Mouse (Mus musculus): Measurements from ENCODE around the gene Hdac4. TPM values are rescaled to one million over a fixed set of nuclear protein-coding genes. Genes with fewer than 3 reads are reported as not detected.

Gene Hdac4
- polyA plus RNA-seq, 1 experiment from 2014 or later = 20.8 TPM

- Histone ChIP-seq H3K27me3 (replicated peaks; ENCODE audit: low read depth, poor library complexity, severe bottlenecking) (no peaks in the 10 kb centered on the region), H3K36me3 (replicated peaks) (peaks cover 95% of the 10 kb centered on the region), H3K27ac (replicated peaks) (no peak overlapping the region; the same call in 1 of the 2 replicates), H3K9me3 (no peaks in the 10 kb centered on the region), H3K4me1 (no peaks in the 10 kb centered on the region), H3K4me3 (no peak overlapping the region)
- no peak for DNase-seq (ENCODE audit: low spot score)
- WGBS = 90% methylated on average over 8 of the region's 8 CpGs
Measured at GRCm38 (mm10) chr1:91984507-91984906, 211.0 kb downstream of the Hdac4 start.

GRCm38 (mm10) chr1:91981381-91981780 is 214.1 kb downstream of the Hdac4 start:
- H3K27ac ChIP-seq (replicated peaks) = no peak overlapping the region
- 82% methylated on average over 1 of the region's 1 CpGs for WGBS
- no peak overlapping the region for H3K4me3 ChIP-seq
- peaks cover 89% of the 10 kb centered on the region for H3K36me3 ChIP-seq (replicated peaks)
- H3K4me1 ChIP-seq = peaks cover 7% of the 10 kb centered on the region; the same call in 1 of the 2 replicates
- H3K27me3 ChIP-seq (replicated peaks; ENCODE audit: low read depth, poor library complexity, severe bottlenecking) = no peaks in the 10 kb centered on the region
- DNase-seq (ENCODE audit: low spot score) = no peak
- H3K9me3 ChIP-seq = no peaks in the 10 kb centered on the region

GRCm38 (mm10) chr1:91978443-91978842 is 217.1 kb downstream of the Hdac4 start:
- H3K4me3 ChIP-seq = no peak overlapping the region
- no peak overlapping the region for H3K27ac ChIP-seq (replicated peaks)
- peaks cover 91% of the 10 kb centered on the region for H3K36me3 ChIP-seq (replicated peaks)
- DNase-seq (ENCODE audit: low spot score) = peak; percentile 32
- no peaks in the 10 kb centered on the region for H3K9me3 ChIP-seq
- WGBS = 70% methylated on average over 3 of the region's 3 CpGs
- H3K27me3 ChIP-seq (replicated peaks; ENCODE audit: low read depth, poor library complexity, severe bottlenecking) = no peaks in the 10 kb centered on the region
- H3K4me1 ChIP-seq = peaks cover 7% of the 10 kb centered on the region; the same call in 1 of the 2 replicates

GRCm38 (mm10) chr1:91968710-91969379 is 226.7 kb downstream of the Hdac4 start:
- H3K4me3 ChIP-seq = no peak overlapping the region
- H3K4me1 ChIP-seq = peaks cover 32% of the 10 kb centered on the region
- WGBS = 54% methylated on average over 5 of the region's 5 CpGs
- no peaks in the 10 kb centered on the region for H3K27me3 ChIP-seq (replicated peaks; ENCODE audit: low read depth, poor library complexity, severe bottlenecking)
- H3K27ac ChIP-seq (replicated peaks) = peak overlapping the region; percentile 71
- peak; percentile 83 for DNase-seq (ENCODE audit: low spot score)
- peaks cover 92% of the 10 kb centered on the region for H3K36me3 ChIP-seq (replicated peaks)
- no peaks in the 10 kb centered on the region for H3K9me3 ChIP-seq

GRCm38 (mm10) chr1:91967041-91967440 is 228.5 kb downstream of the Hdac4 start:
- H3K36me3 ChIP-seq (replicated peaks) = peaks cover 77% of the 10 kb centered on the region
- H3K4me1 ChIP-seq = peaks cover 50% of the 10 kb centered on the region
- 88% methylated on average over 1 of the region's 1 CpGs for whole genome bisulfite sequencing
- H3K27ac ChIP-seq (replicated peaks) = no peak overlapping the region
- no peaks in the 10 kb centered on the region for H3K9me3 ChIP-seq
- no peak for DNase-seq (ENCODE audit: low spot score)
- no peaks in the 10 kb centered on the region for H3K27me3 ChIP-seq (replicated peaks; ENCODE audit: low read depth, poor library complexity, severe bottlenecking)
- H3K4me3 ChIP-seq = no peak overlapping the region

- no peaks in the 10 kb centered on the region for H3K9me3 ChIP-seq
- peak; percentile 70 for DNase-seq (ENCODE audit: low spot score)
- H3K4me1 ChIP-seq = peaks cover 66% of the 10 kb centered on the region
- H3K4me3 ChIP-seq = no peak overlapping the region
- no peaks in the 10 kb centered on the region for H3K27me3 ChIP-seq (replicated peaks; ENCODE audit: low read depth, poor library complexity, severe bottlenecking)
- peaks cover 72% of the 10 kb centered on the region for H3K36me3 ChIP-seq (replicated peaks)
- 50% methylated on average over 9 of the region's 9 CpGs for WGBS
- H3K27ac ChIP-seq (replicated peaks) = peak overlapping the region; percentile 85
Measured at GRCm38 (mm10) chr1:91964486-91965335, 230.8 kb downstream of the Hdac4 start.

- no peaks in the 10 kb centered on the region for H3K27me3 ChIP-seq (replicated peaks; ENCODE audit: low read depth, poor library complexity, severe bottlenecking)
- peak; percentile 68 for DNase-seq (ENCODE audit: low spot score)
- peak overlapping the region; percentile 85 for H3K27ac ChIP-seq (replicated peaks)
- no peak overlapping the region for H3K4me3 ChIP-seq
- peaks cover 63% of the 10 kb centered on the region for H3K4me1 ChIP-seq
- H3K9me3 ChIP-seq = no peaks in the 10 kb centered on the region
- 56% methylated on average over 1 of the region's 1 CpGs for WGBS
- peaks cover 76% of the 10 kb centered on the region for H3K36me3 ChIP-seq (replicated peaks)
Measured at GRCm38 (mm10) chr1:91962256-91962655, 233.2 kb downstream of the Hdac4 start.

- Histone ChIP-seq H3K27me3 (replicated peaks; ENCODE audit: low read depth, poor library complexity, severe bottlenecking) (no peaks in the 10 kb centered on the region), H3K9me3 (no peaks in the 10 kb centered on the region), H3K4me3 (no peak overlapping the region), H3K27ac (replicated peaks) (peak overlapping the region; percentile 40; the same call in 1 of the 2 replicates), H3K36me3 (replicated peaks) (peaks cover 75% of the 10 kb centered on the region), H3K4me1 (peaks cover 66% of the 10 kb centered on the region)
- 57% methylated on average over 8 of the region's 8 CpGs for WGBS
- no peak for DNase-seq (ENCODE audit: low spot score)
Measured at GRCm38 (mm10) chr1:91961231-91961630, 234.3 kb downstream of the Hdac4 start.

- H3K27ac ChIP-seq (replicated peaks) = no peak overlapping the region
- no peak overlapping the region for H3K4me3 ChIP-seq
- H3K9me3 ChIP-seq = no peaks in the 10 kb centered on the region
- WGBS = 88% methylated on average over 3 of the region's 3 CpGs
- H3K36me3 ChIP-seq (replicated peaks) = peaks cover 76% of the 10 kb centered on the region
- DNase-seq (ENCODE audit: low spot score) = no peak
- peaks cover 66% of the 10 kb centered on the region for H3K4me1 ChIP-seq
- H3K27me3 ChIP-seq (replicated peaks; ENCODE audit: low read depth, poor library complexity, severe bottlenecking) = no peaks in the 10 kb centered on the region
Measured at GRCm38 (mm10) chr1:91959891-91960290, 235.6 kb downstream of the Hdac4 start.

- peaks cover 78% of the 10 kb centered on the region for H3K36me3 ChIP-seq (replicated peaks)
Measured at GRCm38 (mm10) chr1:91959044-91959443, 236.5 kb downstream of the Hdac4 start.

GRCm38 (mm10) chr1:91956229-91956628 is 239.3 kb downstream of the Hdac4 start:
- no peak for DNase-seq (ENCODE audit: low spot score)
- WGBS = 74% methylated on average over 4 of the region's 4 CpGs

More at GRCm38 (mm10) chr1:91959044-91959443, 236.5 kb downstream of the Hdac4 start:
- H3K27ac ChIP-seq (replicated peaks) = no peak overlapping the region
- no peaks in the 10 kb centered on the region for H3K9me3 ChIP-seq
- DNase-seq (ENCODE audit: low spot score) = no peak
- H3K4me1 ChIP-seq = peaks cover 64% of the 10 kb centered on the region
- WGBS = 91% methylated on average over 5 of the region's 5 CpGs
- no peaks in the 10 kb centered on the region for H3K27me3 ChIP-seq (replicated peaks; ENCODE audit: low read depth, poor library complexity, severe bottlenecking)
- H3K4me3 ChIP-seq = no peak overlapping the region

GRCm38 (mm10) chr1:91954954-91955353 is 240.5 kb downstream of the Hdac4 start:
- Histone ChIP-seq H3K27me3 (replicated peaks; ENCODE audit: low read depth, poor library complexity, severe bottlenecking) (no peaks in the 10 kb centered on the region), H3K9me3 (no peaks in the 10 kb centered on the region), H3K36me3 (replicated peaks) (peaks cover 94% of the 10 kb centered on the region), H3K4me3 (no peak overlapping the region), H3K27ac (replicated peaks) (peak overlapping the region; percentile 48; the same call in 1 of the 2 replicates), H3K4me1 (peaks cover 48% of the 10 kb centered on the region)
- DNase-seq (ENCODE audit: low spot score) = no peak
- WGBS = 96% methylated on average over 5 of the region's 5 CpGs

More at GRCm38 (mm10) chr1:91956229-91956628, 239.3 kb downstream of the Hdac4 start:
- H3K36me3 ChIP-seq (replicated peaks) = peaks cover 97% of the 10 kb centered on the region
- H3K9me3 ChIP-seq = no peaks in the 10 kb centered on the region
- no peak overlapping the region for H3K4me3 ChIP-seq
- H3K4me1 ChIP-seq = peaks cover 57% of the 10 kb centered on the region
- no peaks in the 10 kb centered on the region for H3K27me3 ChIP-seq (replicated peaks; ENCODE audit: low read depth, poor library complexity, severe bottlenecking)
- no peak overlapping the region for H3K27ac ChIP-seq (replicated peaks)
